Mouse (Mus musculus): Measurements from ENCODE around the gene Zmiz1.

Zmiz1 gene

DNA sequence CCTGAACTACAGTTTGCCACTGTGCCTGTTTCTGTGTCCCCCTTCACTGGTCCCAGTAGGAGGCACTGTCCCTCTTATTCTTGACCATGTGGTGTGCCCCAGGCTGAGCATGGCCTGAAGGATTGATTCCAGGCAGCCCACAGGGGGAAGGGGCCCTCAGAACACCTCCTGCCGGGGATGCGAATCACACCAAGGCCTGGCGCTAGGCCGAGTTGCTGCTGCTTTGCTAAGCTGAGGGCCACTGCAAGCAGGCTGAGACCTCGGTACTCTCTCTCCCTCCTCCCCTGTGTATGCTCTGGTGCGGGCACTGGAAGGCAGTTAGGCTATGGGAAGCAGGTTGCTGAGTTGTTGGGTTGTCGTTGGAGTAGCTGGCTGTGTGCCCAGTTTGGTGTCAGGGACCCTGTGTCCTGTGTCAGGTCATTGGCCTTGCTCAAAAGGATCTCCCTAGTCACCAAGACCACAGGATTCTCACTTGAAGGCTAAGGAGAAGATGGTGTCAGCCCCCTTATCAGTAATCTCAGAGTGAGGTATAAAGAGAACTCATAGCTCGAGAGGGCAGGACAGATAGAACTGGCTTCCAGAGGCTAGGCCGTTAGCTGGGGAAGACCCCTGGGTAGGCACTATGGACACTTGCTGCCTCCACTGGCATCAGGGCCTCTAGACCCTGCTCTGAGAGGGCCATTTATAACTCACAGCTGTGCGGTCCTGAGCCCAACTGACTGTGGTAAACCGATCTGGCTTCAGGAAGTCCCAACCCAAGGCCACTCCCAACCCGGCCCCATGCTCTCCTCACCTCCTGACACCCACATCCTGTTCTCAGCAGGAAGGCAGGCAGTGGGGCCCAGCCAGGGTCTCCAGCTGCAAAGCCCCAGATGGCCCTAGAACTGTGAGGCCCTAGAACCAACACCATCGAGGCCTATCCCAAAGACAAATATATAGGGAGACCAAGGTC lies 57.9 kb downstream of the Zmiz1 start:
- peak; percentile 99 for DNase-seq

DNA sequence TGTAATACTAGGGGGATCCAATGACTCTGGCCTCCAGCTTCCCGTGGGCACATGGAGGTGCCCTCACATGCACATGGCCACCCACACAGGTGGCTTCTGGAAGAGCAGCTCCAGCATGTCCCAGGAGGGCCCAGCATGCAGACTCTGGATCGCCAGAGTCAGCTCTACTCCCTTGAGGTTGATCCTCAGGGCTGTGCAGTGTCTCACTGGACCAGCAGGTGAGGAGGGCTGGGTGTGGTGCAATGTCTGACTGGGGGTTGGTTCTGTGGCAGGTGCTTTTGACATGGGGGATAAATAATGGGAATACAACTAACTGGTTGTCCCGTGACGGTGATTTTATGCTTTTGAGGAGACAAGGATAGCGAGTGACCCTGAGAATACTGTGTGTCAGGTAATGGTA lies 59.7 kb downstream of the Zmiz1 start:
- DNase-seq = no peak

DNA sequence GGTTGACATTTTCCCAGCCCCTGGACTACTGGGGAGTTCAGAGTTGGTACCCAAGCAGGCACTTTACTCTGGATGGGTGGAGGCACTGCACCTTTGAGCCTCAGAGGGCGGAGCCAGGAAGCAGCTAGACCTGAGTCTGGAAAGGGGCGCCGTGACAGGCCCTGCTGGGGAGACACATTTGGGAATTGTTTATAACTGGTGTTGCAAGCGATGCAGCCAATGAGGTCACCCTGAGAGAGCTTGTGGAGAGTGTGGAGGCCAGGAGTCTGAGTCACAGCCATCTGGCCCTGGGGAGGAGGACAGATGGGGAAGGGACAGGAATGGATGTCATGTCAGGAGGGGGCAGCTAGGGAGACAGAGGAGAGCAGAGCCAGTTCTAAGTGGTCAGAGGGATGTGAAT lies 60.7 kb downstream of the Zmiz1 start:
- peak; percentile 99 for DNase-seq

DNA sequence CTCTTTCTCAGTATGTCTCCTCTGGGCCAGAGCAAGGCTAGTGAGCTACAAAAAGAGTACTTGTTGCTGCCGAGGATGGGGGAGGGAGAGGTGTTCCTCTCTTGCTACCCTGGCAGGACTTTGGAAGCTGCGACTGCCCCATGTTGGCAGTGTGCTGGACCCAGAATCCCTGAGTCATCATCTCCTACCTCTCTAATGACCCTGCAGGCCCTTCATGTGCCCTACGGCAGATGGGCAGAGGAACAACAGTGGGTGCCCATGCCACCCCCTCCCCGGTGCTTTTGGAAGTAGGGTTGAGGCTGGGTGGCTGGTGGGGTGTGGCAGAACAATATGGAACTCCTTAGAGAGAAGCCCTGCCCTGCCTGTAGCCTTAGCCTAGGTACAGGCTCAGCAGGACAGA lies 61.6 kb downstream of the Zmiz1 start:
- peak; percentile 97 for DNase-seq

DNA sequence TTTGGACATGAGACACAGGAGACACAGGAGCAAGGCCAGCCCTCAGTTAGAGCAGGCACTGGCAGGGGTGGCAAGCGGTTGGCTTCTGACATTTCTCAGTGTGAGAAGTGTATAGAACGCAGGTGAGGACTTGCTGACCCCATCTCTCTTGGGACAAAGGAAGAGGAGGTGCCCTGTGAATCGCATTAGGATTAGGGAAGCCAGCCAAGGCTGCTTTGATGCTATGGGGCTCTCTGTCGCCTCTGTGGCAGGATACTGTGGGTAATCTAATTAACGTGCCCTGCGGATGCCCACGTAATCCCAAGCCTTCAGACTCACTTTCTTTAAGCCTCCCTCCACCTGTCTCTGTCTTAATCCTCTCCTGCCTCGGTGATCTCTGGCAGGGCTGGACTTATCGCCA lies 62.0 kb downstream of the Zmiz1 start:
- DNase-seq = peak; percentile 95

DNA sequence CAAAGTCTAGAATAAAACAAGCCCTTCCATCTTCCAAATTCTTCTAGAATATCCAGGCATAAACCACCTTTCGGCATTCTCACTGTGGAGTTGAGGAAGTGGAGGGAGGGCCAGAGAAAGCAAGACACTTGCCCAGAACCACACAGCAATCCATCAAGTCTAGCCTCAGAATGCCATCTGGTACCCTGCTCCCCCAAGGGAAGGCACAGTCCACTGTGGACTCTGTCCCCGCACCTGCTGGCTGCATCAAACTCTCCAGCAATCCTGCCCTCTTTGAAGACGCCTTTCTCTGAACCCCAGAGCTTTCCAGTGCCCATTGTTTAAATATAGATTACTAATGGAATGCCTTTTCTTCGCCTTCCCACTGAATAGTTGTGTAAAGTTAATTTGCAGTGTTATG lies 62.5 kb downstream of the Zmiz1 start:
- no peak for DNase-seq

DNA sequence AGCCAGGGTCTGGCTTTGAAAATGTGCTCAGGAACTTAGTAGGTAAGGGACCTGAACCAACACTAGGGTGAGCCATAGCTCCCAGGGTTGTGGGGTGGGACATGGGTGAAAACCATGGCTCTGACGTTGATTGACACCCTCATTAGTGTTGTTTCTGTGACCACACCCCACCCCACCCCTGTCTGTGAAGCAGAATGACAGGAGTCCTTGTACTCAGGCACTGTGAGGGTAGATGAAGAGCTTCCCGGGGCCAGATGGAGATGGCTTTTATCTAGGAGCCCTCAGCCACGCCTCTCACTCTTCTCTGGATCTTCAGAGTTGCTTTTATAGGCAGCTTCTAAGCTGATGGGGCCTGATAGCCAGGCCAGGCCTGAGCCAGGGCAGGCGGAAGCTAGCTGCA lies 63.4 kb downstream of the Zmiz1 start:
- peak; percentile 95 for DNase-seq

DNA sequence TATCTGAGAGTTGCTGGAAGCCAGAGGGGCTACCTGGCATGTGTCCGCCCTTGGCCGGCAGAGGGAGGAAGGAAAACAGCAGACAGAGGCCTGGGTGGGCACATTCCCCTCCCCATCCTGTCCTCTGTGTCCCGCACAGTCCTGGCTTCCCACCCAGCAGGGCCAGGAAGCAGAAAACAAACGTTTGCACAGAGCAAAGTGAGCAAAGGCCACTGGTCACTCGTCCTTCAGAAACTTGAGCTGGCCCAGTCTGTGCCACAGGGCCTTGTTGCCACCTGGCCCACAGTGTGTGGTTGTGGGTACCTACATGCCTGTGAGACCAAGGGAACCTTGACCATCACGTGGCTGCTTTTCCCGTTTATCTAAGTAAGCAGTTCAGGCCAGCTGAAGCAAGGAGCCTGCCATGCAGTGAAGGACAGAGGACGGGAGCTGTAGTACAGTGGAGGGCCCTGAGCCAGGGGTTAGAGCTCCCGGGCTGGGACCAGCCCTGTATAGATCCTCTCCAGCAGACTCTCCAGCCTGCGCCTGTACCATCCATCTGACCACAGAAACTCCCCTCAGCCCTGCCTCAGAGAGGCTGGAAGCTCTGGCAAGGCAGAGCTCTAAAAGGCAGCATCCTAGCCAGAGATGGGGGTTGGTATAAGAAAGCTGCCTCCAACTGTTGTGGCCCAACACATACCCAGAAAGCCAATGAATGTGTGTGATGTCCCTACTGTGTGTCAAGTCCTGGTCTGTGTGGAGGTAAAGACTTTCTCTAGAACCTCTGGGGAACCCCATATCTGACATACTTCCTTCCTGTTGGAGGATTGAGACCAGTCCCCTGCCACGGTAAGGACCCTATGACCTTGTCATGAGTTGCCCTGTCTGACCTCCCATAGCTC lies 64.5 kb downstream of the Zmiz1 start:
- peak; percentile 97 for DNase-seq

DNA sequence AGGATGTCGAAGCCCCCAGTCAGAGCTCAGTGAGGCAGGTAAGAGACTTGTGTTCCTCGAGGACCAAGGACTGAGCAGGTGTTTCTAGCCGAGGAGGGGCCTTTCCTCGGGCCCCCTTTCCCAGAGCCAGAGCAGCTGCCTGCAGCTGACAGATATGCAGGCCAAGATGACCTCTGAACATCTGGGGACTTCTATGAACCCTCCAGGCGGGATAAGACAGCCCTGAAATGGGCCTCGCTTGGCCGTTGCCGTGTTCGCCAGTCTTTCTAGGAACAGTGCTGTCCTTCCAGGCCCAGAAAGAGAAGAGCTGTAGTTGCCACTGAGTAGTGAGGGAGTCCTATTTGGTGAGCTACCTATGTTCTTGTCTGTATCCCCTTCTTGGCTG lies 65.1 kb downstream of the Zmiz1 start:
- DNase-seq = peak; percentile 95

DNA sequence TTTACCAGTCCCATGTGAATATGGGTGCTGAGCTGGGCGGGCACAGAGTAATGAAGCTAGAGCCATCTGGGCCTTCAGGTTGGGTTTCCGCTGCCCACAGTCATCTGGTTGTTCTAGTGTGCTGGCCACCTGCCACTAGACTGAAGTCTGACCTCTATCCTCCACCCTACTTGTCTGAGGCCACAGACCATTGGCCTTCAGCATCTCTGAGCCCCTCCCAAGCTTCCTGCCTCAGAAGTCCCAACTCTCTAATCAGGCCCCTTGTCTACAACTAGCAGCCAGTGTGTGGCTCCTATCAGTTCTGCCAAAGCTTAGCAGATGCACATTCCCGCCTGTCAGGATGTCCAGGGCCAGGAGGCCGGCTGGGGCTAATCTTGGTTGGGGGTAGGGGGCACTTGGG lies 65.9 kb downstream of the Zmiz1 start:
- DNase-seq = peak; percentile 98

DNA sequence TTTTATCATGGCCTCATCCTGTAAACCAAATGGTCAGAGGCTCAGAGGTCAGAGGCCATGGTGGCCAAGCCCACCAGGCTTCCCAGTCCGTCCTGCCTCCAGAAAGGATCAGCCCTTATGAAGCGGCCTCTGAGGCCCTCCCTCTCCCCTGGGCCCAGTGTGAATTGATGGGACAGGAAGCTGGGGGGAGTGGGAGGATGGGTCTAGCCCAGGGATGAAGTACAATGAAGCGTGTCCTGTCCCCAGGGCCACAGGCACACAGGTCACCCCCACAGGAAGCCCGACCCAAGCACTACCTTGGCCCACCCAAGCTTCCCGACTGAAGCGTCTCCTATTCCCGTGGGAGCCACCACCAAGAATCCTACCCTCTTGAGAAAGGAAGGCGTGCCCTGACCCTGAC lies 66.7 kb downstream of the Zmiz1 start:
- DNase-seq = peak; percentile 99

DNA sequence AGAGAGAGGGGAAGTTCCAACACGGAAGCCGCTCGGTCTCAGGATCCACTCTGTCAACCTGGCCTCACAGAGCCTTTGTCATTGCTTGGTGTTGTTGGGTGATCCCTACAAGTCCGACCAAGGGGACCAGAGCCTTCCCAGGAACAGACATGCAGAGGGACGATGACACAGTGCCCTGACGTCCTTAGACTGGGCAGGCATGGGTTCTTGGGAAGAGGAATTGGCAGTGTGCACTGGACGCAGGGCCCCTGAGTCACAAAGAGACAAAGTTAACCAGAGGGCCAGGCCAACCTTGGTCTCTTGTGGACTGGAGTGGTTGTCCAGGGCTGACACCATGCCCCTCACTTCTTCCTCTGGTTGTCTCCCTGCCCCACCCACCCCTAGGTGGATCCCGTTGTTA lies 67.9 kb downstream of the Zmiz1 start:
- peak; percentile 91 for DNase-seq

DNA sequence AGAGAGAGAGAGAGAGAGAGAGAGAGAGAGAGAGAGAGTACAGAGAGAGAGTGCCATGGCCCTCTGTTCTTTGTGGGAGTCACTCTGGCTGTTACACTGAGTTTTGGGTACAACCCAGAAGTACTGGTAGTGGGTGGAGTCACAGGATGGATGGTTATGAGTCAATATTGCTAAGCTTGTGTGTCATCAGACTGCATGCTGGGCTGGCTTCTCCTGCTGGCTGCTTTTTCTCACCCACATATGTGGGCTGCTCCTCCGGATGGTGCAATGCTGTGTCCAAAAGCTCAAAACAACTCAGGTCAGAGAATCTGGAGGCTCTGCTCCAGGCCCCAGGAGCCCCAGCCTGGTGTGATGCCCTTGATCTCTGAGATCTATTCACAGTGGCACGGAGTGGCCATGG lies 68.3 kb downstream of the Zmiz1 start:
- DNase-seq = peak; percentile 95

DNA sequence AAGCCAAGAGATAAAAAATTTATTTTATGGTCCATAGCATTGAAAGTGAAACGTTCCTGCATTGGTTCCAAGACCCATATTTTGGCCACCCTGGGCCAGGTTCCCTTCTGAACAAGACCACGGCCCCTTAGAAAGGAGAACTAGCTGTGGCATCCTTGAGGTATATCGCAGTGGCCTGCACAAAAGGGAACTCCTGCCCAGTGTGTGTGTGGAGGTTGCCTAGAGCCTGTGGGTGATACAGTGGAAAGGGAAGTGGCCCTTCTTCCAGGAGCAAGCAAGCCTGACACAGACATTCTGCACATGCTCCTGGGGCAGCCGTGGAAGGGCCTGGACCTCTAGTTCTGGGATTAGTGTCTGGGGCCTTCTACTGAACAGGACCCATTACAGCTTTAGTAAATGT lies 71.4 kb downstream of the Zmiz1 start:
- DNase-seq = no peak

DNA sequence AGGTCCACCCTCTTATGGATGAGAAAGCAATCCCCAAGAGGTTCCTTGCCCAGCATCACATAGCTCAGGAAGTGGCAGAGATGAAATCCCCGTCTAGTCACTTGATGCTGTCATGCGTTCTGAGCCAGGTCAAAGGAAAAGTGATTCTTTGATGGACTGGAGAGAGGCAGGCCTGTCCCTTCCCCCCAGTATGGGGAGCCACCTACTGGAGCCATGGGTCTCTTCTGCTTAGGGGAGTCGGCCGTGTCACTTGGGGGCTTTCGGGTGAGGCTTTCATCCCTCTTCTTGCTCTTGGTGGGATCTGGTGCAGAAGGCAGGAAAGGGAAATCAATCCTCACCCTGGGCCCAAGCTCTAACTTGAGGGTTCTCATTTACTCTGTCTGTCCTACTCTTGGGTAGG lies 71.8 kb downstream of the Zmiz1 start:
- no peak for DNase-seq

DNA sequence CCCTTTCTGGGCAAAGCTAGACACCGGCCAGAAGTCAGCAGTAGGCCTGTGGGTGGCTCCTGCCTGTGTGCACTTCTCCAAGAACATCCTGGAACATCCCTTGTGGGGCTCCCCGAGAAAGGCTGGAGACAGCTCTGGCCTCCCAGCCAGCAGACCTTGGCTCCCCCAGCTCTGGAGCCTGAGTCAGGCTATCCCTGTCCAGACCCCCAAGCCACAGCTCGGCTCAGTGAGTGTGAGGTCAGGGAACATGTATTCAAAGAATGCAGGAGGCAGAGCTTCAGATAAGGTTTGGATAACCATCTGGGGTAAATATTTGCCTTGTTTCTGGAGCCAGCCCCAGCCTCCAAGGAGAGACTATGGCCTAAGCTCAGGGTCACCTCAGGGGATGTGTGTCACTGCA lies 74.0 kb downstream of the Zmiz1 start:
- peak; percentile 94 for DNase-seq

DNA sequence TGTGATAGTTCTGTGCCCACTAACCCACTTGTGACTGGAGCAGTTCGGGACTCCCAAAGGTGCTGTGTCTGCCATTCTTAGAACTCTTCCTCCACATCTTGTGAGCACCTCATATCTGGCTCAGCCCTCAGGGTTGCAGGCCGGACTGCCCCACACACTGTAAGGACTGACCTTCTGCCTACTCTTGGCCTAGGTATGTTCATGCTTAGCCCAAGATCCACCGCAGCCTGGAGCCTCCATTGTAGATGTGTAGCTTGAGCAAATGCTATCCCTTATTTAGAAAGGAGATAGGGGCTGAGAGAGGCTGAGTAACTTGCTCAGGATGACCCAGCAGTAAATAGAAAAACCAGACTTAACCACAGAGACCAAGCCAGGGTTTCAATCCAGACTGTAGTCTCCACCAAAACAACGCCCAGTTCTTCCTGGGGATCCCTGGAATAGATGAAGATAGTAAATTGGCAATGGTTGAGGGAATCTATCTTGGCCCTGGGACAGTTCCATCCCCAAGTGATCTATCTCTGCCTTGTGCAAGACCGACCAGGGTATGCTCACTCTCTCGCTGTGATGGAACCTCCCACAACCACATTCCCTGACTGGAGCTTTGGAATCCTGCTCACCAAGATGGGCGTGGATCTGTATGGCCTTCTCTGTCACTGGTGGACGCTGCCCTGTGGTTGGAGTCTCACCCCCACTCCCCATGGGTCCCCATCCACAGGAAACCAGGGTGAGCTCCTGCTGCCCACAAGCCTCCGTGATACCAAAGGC lies 74.8 kb downstream of the Zmiz1 start:
- peak; percentile 97 for DNase-seq

DNA sequence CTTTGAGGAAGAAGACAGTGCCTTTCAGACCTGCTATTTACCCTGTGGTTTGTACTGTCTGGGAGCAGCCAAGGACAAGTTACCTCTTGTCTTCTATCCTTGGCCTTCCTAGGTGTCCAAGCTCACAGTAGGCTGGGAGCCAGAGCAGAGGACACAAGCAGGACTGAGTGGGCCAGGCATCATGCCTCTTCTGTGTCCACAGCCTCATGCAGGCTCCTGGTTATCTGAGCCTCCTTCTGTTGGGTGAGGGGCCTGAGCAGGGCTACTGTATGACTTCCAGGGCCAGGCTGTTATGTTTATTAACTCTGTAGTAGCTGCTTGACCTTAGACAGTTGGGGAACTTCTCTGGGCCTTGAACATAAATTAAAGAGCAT lies 75.4 kb downstream of the Zmiz1 start:
- no peak for DNase-seq

DNA sequence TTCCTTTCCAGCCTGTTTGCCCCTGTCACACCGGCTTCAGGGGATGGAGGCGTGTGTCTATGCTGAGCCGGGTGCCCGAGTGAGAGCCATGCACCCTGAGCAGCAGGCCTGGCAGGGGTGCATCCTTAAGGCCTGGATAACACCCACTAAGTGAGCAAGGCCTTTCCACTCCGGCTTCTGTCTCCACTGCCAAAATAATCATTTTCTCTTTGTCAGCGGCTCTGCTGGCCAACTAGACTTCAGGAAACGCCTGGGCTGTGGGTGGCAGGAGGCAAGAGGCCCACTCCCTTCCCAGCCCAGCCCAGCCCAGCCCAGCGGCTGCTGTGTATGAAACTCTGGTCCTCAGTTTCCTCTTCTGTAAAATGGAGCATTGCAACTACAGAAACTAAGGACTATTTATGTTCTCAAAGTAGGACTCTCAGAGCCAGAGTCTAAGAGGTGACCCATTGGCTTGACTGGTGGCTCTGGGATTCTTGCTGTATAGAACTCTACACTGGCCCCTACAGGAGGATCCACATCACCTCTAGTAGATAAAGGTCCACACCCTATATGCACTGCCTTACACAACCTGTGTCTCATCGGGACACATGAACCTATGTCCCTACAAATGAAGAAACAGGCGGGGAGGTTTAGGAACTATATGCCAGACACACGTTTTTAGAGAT lies 76.1 kb downstream of the Zmiz1 start:
- peak; percentile 96 for DNase-seq

DNA sequence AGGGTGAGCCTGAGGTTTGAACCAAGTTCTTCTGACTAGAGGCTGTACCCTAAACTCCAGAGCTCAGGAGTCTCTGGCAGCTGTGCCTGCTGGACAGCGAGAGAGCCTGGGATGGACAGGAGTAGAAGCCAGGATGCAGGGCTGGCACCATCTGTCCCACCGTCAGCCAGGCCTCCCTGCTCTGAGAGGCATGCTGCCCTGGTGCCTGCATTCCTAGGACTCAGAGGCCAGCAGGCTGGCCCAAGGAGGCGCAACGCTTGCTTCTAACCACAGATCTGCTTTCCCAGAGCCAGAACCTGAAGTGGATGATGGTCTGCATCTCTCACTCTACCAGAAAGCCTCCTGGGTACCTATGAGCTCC lies 76.6 kb downstream of the Zmiz1 start:
- no peak for DNase-seq

DNA sequence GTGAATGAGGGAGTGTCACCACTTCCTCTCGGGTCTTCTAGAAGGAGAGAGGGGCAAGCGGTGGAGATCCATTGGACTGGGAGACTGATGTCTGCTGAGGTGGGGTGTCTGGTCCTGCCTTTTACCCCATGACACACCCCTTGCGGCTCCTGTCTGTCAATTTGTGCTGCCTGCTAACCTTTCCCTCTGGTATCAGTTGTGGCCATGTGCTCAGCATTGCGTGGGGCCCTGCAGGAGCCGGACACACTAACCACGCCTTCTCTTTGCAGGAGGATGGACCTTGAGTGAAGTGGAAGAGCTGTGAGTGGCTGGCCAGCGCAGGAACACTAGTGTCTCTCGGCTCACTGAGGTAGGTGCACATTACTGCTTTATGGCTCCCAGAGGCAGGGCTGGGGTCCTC lies 77.5 kb downstream of the Zmiz1 start:
- DNase-seq = no peak

DNA sequence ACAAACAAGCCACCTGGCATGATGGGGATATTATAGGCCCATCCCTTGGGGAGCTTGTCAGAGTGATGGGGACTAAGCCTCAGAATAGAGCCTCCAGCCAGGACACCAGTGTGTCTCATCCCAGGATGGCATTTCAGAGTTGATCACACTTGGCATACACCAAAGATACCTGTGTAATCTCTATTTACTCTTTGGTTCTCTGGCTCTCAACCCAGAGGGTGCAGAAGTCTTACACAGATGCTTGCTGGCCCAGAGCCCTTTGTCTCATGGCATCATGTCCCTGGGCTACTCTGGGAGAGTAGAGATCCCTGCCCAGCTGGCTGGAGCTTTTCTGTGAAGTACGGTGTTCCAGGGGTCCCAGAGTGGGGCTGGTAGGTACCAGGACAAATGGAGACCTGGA lies 78.4 kb downstream of the Zmiz1 start:
- DNase-seq = no peak

DNA sequence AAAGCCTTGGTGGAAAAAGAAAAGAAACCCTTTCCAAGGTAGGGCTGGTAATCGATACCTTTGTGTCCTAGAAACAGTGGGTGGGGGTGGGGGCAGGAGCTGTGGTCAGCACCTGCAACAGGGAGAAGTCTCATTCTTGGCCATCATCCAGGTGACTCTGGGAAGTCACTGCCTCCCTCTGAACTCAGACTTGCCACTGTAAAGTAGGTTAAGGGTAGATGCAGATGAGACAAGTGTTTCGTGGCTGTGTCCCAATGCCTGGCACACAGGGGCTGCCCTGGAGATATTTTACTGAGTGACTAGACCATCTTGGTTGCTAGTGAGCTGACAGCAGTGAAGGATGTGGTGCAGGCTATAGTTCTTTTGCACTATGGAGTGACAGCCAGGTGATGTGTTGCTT lies 79.5 kb downstream of the Zmiz1 start:
- no peak for DNase-seq
